Mouse (Mus musculus) cerebral cortex, adult 2 months (tissue): Measurements from ENCODE around the gene Fthl17a.

Experiments used
- WGBS: fragments of 180-500 bp; shearing (Covaris S2); methylation state at CpG from one replicate; pipeline ENCODE4 v1.1.7; 2018; 5-methylcytosine and 5-hydroxymethylcytosine counted together

Gene Fthl17a

DNA sequence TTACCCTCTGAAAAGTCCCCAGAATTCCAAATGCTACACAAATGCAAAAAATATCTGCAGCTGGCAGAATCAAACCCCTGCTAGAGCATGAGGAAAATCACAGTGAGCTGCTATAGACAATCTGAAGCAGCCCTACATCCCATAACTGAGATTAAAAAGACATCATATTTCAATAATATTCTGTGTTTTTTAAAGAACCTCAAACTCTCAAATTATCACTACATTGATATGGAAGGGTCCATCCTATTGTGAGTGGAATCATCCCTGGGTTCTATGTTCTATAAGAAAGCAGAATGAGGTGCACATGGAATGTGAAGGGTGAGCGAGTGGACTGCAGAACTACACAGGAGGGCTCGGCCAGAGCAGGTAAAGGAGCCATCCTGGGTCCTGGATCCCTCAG is at the start of gene Fthl17a:
Fthl17a (plus strand) TSS at position 301 of the 400 bp plus-strand sequence.
- WGBS, result 100% methylated on average over 2 of the region's 2 CpGs

DNA sequence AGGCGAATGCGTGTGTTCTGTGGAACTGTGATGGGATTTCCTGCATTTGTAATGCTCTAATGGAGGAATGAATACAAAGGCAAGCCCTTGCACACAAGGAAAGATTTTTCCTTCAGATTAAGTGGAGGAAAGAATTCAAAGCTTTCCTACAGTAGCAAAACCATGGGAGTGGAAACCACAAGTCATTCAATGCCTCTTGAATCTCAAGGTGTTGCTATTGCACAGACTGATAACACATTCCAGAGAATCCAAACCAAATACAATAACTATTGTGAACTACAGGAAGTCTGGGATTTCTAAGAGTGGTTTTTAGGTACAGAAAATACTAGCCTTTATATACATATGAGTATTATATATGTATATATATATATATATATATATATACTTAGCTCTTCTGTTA is 42.5 kb upstream of the Fthl17a start:
- WGBS, result 70% methylated on average over 2 of the region's 2 CpGs

DNA sequence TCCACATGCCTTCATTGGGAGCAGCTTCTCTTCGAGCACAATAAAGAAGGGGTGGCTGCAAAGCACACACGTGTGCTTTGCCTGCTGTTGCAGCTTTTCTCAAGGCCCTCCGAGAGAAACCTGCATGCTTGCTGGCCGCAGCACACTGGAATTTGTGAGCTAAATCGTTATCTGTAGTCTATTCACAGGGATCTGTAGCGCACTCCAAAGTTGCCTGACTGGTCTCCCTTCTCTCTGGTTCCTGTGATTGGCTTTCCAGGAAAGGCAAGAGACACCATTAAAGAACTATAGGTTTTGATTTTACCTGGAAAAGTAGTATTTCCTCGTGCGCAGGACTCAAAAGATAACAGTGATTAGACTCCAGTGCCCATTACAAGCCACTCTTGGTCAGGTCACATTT is 22.3 kb downstream of the Fthl17a start:
- WGBS, result 47% methylated on average over 8 of the region's 8 CpGs

- WGBS, result 63% methylated on average over 6 of the region's 6 CpGs
Observed at GRCm38 (mm10) chrX:85272296-85272695, 22.8 kb downstream of the Fthl17a start.

DNA sequence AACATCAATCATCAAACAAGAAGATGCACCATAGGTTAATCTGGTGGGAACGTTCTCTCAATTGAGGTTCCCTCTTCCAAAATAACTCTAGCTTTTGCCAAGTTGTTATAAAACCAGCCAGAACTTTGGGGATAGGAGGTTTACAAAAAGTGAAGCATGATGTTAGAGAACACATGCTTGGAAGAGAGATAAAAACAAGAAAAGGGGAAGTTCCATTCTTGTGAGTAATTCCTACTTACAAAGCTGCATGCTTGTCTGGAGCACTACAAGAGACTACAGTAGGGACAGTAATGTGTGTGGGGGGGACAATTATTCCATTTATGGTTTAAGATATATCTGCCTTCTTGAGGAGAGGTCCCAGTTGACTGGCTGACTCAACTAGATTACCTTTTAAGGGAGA is 40.4 kb downstream of the Fthl17a start:
- WGBS, result 69% methylated on average over 1 of the region's 1 CpGs

GRCm38 (mm10) chrX:85292781-85293180 is 43.3 kb downstream of the Fthl17a start:
- 83% methylated on average over 5 of the region's 5 CpGs for WGBS

GRCm38 (mm10) chrX:85294001-85294400 is 44.5 kb downstream of the Fthl17a start:
- WGBS, result 67% methylated on average over 3 of the region's 3 CpGs

DNA sequence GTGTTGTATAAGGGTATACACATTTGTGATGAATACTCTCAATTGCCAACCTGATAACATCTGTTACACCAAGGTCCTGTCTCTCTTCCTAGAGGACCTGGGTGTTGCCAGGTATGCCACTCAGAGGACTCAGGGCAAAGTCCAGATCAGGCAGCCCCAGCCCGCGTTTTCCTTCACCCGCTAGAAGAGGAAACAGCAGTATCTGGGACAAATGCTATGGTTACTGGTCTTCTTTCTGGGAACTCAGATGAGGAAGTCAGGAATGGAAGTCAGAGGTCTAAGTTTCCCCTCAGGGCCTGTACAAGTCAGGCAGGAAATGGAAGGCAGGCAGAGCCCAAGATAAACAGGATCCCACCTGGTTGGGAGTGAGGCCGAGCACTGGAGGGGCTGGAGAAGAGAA is 55.2 kb downstream of the Fthl17a start:
- WGBS, result 87% methylated on average over 4 of the region's 4 CpGs

DNA sequence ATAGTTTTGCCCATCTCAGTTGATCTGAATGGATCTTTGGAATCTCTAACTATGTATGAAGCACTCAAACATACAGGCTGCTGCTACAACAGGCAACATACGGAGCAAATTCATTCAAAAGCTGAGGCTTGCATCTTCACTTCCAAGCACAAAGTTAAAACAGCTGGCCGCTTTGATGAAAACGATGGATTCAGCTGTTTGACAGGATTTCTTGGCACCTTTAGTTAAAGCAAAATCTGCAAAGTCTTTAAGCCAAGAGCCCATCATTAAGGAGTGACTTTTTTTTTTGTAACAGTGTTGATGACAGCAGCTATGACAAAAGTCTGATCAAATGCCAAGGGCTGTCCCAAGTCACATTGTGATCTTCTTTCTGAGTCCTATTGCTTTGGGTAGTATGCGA is 69.1 kb downstream of the Fthl17a start:
- WGBS, result 39% methylated on average over 4 of the region's 4 CpGs

DNA sequence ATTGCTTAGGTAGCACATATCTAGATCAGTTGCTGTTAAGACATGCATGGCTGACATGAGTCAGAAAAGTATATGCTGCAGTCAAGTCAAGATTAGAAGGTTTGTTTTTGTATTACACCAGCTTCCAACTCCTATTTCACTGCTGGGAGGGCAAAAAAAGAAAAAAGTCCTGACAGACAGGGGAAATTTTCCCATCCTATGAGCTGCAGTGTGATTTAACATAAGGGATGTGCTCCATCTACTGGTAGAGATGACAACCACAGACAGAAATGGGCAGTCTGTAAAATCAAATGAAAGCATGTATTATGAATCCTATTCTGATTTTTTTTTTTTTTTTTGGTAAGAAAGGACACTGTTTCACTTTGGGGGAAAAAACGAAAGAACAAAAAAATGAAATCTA is 69.7 kb downstream of the Fthl17a start:
- WGBS, result 18% methylated on average over 1 of the region's 1 CpGs
